Mouse (Mus musculus) stomach, postnatal 0 days (tissue): ENCODE measurements around the gene Uvrag.

Experiments
- CTCF ChIP-seq: IDR thresholded peaks from 2 replicates; pipeline ENCODE4 v1.5.1; 2016; ENCODE audit warnings: antibody characterized with exemption, low read depth, mild to moderate bottlenecking, moderate library complexity
- EP300 ChIP-seq: optimal IDR thresholded peaks from 2 replicates; pipeline ENCODE3; 2016; ENCODE audit warnings: antibody characterized with exemption

GRCm38 (mm10) chr7:99174006-99174405 is 33.1 kb upstream of the Uvrag start:
- TF ChIP-seq CTCF (no peak), EP300 (no peak)
